Mouse (Mus musculus): ENCODE data around the gene Msto1. TPM values are rescaled to one million over a fixed set of nuclear protein-coding genes. Genes with fewer than 3 reads are reported as not detected.
"Not testable (repeated sequence)": the region's sequence is repeated elsewhere in the genome, so short reads cannot be mapped to it uniquely, and the experiment has no call there.

Gene Msto1
- polyA plus RNA-seq (2015; fragmentation: Nextera tagmentation; extraction: Ambion mirVana): 35.3 and 37.6 TPM in 2 replicates

GRCm38 (mm10) chr3:88913511-88914383 lies at the start of gene Msto1:
Gene Msto1, minus strand, starts transcription at chr3:88913999.
- H3K9ac ChIP-seq (ENCODE audit: low read length): peak within 1 kb of the TSS; percentile 82
- H3K9me3 ChIP-seq (replicated peaks; ENCODE audit: control insufficient read depth, low read length): no peaks in the 10 kb centered on the region
- H3K36me3 ChIP-seq (ENCODE audit: control insufficient read depth, insufficient read depth, low read length): 0 out of 2 replicates have a peak, but pooled peaks cover 11% of the 10 kb centered on the region
- H3K4me1 ChIP-seq (ENCODE audit: control insufficient read depth, insufficient read depth, low read length): peaks cover 4% of the 10 kb centered on the region
- peak within 1 kb of the TSS; percentile 70 for H3K4me3 ChIP-seq (replicated peaks; ENCODE audit: low read length)
- peak within 1 kb of the TSS; percentile 84 for H3K4me2 ChIP-seq (ENCODE audit: low read depth, low read length)
- WGBS: 0% methylated on average over 62 of the region's 62 CpGs
- H3K27ac ChIP-seq (ENCODE audit: low read length): peak within 1 kb of the TSS; percentile 91
- ATAC-seq (ENCODE audit: insufficient read depth, low FRiP score): peak; percentile 96
- H3K27me3 ChIP-seq (ENCODE audit: control insufficient read depth, insufficient read depth, low read length): no peaks in the 10 kb centered on the region

- not testable (repeated sequence) for H3K27ac ChIP-seq (ENCODE audit: low read length); ATAC-seq (ENCODE audit: insufficient read depth, low FRiP score); H3K4me2 ChIP-seq (ENCODE audit: low read depth, low read length); H3K9me3 ChIP-seq (replicated peaks; ENCODE audit: control insufficient read depth, low read length); H3K4me1 ChIP-seq (ENCODE audit: control insufficient read depth, insufficient read depth, low read length); H3K36me3 ChIP-seq (ENCODE audit: control insufficient read depth, insufficient read depth, low read length); H3K9ac ChIP-seq (ENCODE audit: low read length); H3K4me3 ChIP-seq (replicated peaks; ENCODE audit: low read length); H3K27me3 ChIP-seq (ENCODE audit: control insufficient read depth, insufficient read depth, low read length)
Measured at GRCm38 (mm10) chr3:88963211-88963610, 49.4 kb upstream of the Msto1 start.

- Histone ChIP-seq H3K9me3 (replicated peaks; ENCODE audit: control insufficient read depth, low read length) (no peaks in the 10 kb centered on the region), H3K27ac (ENCODE audit: low read length) (no peak overlapping the region), H3K9ac (ENCODE audit: low read length) (no peak overlapping the region), H3K4me3 (replicated peaks; ENCODE audit: low read length) (no peak overlapping the region), H3K4me1 (ENCODE audit: control insufficient read depth, insufficient read depth, low read length) (peaks cover 15% of the 10 kb centered on the region), H3K4me2 (ENCODE audit: low read depth, low read length) (no peak overlapping the region), H3K27me3 (ENCODE audit: control insufficient read depth, insufficient read depth, low read length) (no peaks in the 10 kb centered on the region), H3K36me3 (ENCODE audit: control insufficient read depth, insufficient read depth, low read length) (no peaks in the 10 kb centered on the region)
- no peak for ATAC-seq (ENCODE audit: insufficient read depth, low FRiP score)
Measured at GRCm38 (mm10) chr3:88953736-88954135, 39.9 kb upstream of the Msto1 start.

GRCm38 (mm10) chr3:88953246-88953645 lies 39.4 kb upstream of the Msto1 start:
- Histone ChIP-seq H3K36me3 (ENCODE audit: control insufficient read depth, insufficient read depth, low read length) (no peaks in the 10 kb centered on the region), H3K27me3 (ENCODE audit: control insufficient read depth, insufficient read depth, low read length) (no peaks in the 10 kb centered on the region), H3K9me3 (replicated peaks; ENCODE audit: control insufficient read depth, low read length) (no peaks in the 10 kb centered on the region), H3K4me1 (ENCODE audit: control insufficient read depth, insufficient read depth, low read length) (peaks cover 19% of the 10 kb centered on the region), H3K9ac (ENCODE audit: low read length) (no peak overlapping the region), H3K4me2 (ENCODE audit: low read depth, low read length) (no peak overlapping the region), H3K27ac (ENCODE audit: low read length) (no peak overlapping the region), H3K4me3 (replicated peaks; ENCODE audit: low read length) (no peak overlapping the region)
- no peak for ATAC-seq (ENCODE audit: insufficient read depth, low FRiP score)
- 74% methylated on average over 4 of the region's 4 CpGs for WGBS

DNA sequence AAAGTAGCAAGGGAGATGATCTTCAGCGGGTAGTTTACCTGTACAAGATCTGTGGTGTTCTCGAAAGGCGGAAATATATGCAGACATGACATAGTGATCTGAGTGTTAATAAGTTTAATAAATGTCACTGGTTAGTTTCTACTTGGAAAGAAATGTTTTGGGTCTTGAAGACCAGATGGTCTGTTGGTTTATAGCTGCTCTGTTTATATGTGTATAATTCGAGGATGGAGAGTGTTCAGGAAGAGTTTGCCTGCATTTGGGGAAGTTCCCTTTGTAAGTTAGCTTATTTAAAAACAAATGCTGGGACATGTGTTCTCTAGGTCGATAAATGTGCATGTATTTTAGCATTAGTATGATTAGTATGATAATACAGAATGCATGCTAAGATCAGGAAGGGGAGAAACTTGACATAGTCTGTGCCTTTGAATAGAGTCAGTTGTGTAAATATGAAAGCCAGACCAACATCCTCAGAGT lies 37.6 kb upstream of the Msto1 start:
- H3K36me3 ChIP-seq (ENCODE audit: control insufficient read depth, insufficient read depth, low read length): no peaks in the 10 kb centered on the region
- H3K4me3 ChIP-seq (replicated peaks; ENCODE audit: low read length): peak overlapping the region; percentile 99
- no peaks in the 10 kb centered on the region for H3K27me3 ChIP-seq (ENCODE audit: control insufficient read depth, insufficient read depth, low read length)
- H3K4me1 ChIP-seq (ENCODE audit: control insufficient read depth, insufficient read depth, low read length): peaks cover 27% of the 10 kb centered on the region
- H3K27ac ChIP-seq (ENCODE audit: low read length): peak overlapping the region; percentile 100
- peak overlapping the region; percentile 99 for H3K9ac ChIP-seq (ENCODE audit: low read length)
- peak overlapping the region; percentile 90 for H3K4me2 ChIP-seq (ENCODE audit: low read depth, low read length)
- WGBS: 2% methylated on average over 5 of the region's 5 CpGs
- ATAC-seq (ENCODE audit: insufficient read depth, low FRiP score): no peak
- H3K9me3 ChIP-seq (replicated peaks; ENCODE audit: control insufficient read depth, low read length): no peaks in the 10 kb centered on the region

GRCm38 (mm10) chr3:88950576-88951326 lies 37.0 kb upstream of the Msto1 start, which contains the start of the genes Ash1l and Dap3:
Gene Ash1l, plus strand, starts transcription at chr3:88950622.
Gene Dap3, minus strand, starts transcription at chr3:88951181.
- peak within 1 kb of the TSS; percentile 90 for H3K4me2 ChIP-seq (ENCODE audit: low read depth, low read length)
- peak within 1 kb of the TSS; percentile 99 for H3K4me3 ChIP-seq (replicated peaks; ENCODE audit: low read length)
- no peaks in the 10 kb centered on the region for H3K27me3 ChIP-seq (ENCODE audit: control insufficient read depth, insufficient read depth, low read length)
- no peaks in the 10 kb centered on the region for H3K36me3 ChIP-seq (ENCODE audit: control insufficient read depth, insufficient read depth, low read length)
- H3K9ac ChIP-seq (ENCODE audit: low read length): peak within 1 kb of the TSS; percentile 99
- peak; percentile 71 for ATAC-seq (ENCODE audit: insufficient read depth, low FRiP score)
- peaks cover 27% of the 10 kb centered on the region for H3K4me1 ChIP-seq (ENCODE audit: control insufficient read depth, insufficient read depth, low read length)
- no peaks in the 10 kb centered on the region for H3K9me3 ChIP-seq (replicated peaks; ENCODE audit: control insufficient read depth, low read length)
- H3K27ac ChIP-seq (ENCODE audit: low read length): peak within 1 kb of the TSS; percentile 100
- under 1% methylated on average over 49 of the region's 64 CpGs for WGBS

- ATAC-seq (ENCODE audit: insufficient read depth, low FRiP score): peak; percentile 94
- WGBS: under 1% methylated on average over 65 of the region's 92 CpGs
Measured at GRCm38 (mm10) chr3:88949786-88950575, 36.2 kb upstream of the Msto1 start.

DNA sequence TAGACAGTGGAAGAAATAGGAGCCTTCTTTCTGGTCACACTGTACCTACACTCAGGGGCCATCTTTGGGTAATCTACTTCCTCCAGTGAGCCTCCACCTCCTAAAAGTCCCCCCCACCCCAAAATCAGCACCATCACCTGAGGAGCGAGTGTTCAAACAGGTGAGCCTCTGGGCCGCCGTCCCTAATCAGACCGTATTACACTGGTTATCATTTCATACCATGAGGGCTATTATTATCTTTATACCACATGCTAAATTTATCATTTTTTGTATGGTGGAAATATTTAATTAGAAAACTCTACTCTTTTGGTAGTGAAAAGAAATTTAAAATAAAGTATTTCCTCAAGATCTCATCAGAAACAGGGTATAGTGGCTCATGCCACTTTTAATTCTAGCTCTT lies 30.3 kb upstream of the Msto1 start:
- WGBS: 81% methylated on average over 4 of the region's 4 CpGs
- Histone ChIP-seq H3K9ac (ENCODE audit: low read length) (no peak overlapping the region), H3K4me1 (ENCODE audit: control insufficient read depth, insufficient read depth, low read length) (peaks cover 16% of the 10 kb centered on the region), H3K9me3 (replicated peaks; ENCODE audit: control insufficient read depth, low read length) (no peaks in the 10 kb centered on the region), H3K4me2 (ENCODE audit: low read depth, low read length) (no peak overlapping the region), H3K27me3 (ENCODE audit: control insufficient read depth, insufficient read depth, low read length) (no peaks in the 10 kb centered on the region), H3K27ac (ENCODE audit: low read length) (no peak overlapping the region), H3K36me3 (ENCODE audit: control insufficient read depth, insufficient read depth, low read length) (peaks cover 11% of the 10 kb centered on the region; the same call in 1 of the 2 replicates), H3K4me3 (replicated peaks; ENCODE audit: low read length) (no peak overlapping the region)
- no peak for ATAC-seq (ENCODE audit: insufficient read depth, low FRiP score)

More at GRCm38 (mm10) chr3:88949786-88950575, 36.2 kb upstream of the Msto1 start:
- H3K4me2 ChIP-seq (ENCODE audit: low read depth, low read length): peak overlapping the region; percentile 71
- H3K4me1 ChIP-seq (ENCODE audit: control insufficient read depth, insufficient read depth, low read length): peaks cover 27% of the 10 kb centered on the region
- no peaks in the 10 kb centered on the region for H3K36me3 ChIP-seq (ENCODE audit: control insufficient read depth, insufficient read depth, low read length)
- peak overlapping the region; percentile 99 for H3K9ac ChIP-seq (ENCODE audit: low read length)
- no peaks in the 10 kb centered on the region for H3K9me3 ChIP-seq (replicated peaks; ENCODE audit: control insufficient read depth, low read length)
- peak overlapping the region; percentile 99 for H3K4me3 ChIP-seq (replicated peaks; ENCODE audit: low read length)
- no peaks in the 10 kb centered on the region for H3K27me3 ChIP-seq (ENCODE audit: control insufficient read depth, insufficient read depth, low read length)
- peak overlapping the region; percentile 100 for H3K27ac ChIP-seq (ENCODE audit: low read length)

All from stomach, embryonic 16.5 days (tissue).